Mouse (Mus musculus): ENCODE results near the gene Hacd3. TPM values are rescaled to one million over a fixed set of nuclear protein-coding genes. Genes with fewer than 3 reads are reported as not detected.

Gene Hacd3
- total and polyA plus RNA-seq, 3 experiments = 30.4 to 68.7 (median 41.5) TPM

GRCm38 (mm10) chr9:65032269-65033108 lies 11.0 kb upstream of the Hacd3 start, which contains the start of gene Dpp8:
Gene Dpp8 (plus strand): TSS chr9:65032414.
- dilution Hi-C loops (cut with MboI; ENCODE audit: extremely low pct_ligation_motif_present, extremely low pct_unique_long_range_greater_than_20kb, low sequenced_read_pairs) (no loop called here), in situ Hi-C loops (cut with MboI; ENCODE audit: low pct_ligation_motif_present, low pct_unique_long_range_greater_than_20kb, low sequenced_read_pairs) (no loop called here)
- Histone ChIP-seq H3K9me3 (replicated peaks; ENCODE audit: low read length) (no peaks in the 10 kb centered on the region), H3K9ac (ENCODE audit: insufficient read depth, low read depth) (peak within 1 kb of the TSS; percentile 92), H3K27ac (ENCODE audit: insufficient read depth, low read depth) (peak within 1 kb of the TSS; percentile 72), H3K79me2 (replicated peaks; ENCODE audit: control insufficient read depth, extremely low read depth, insufficient read depth, poor library complexity, severe bottlenecking) (peaks cover 13% of the 10 kb centered on the region), H3K4me1 (ENCODE audit: control insufficient read depth in 1 of 2, insufficient read depth in 2 of 2) (peaks cover 2 to 20% of the 10 kb centered on the region in 2 experiments; a peak in 3 of 4 replicates), H3K27me3 (replicated peaks) (no peaks in the 10 kb centered on the region), H3K36me3 (replicated peaks in 1 of 2; ENCODE audit: control insufficient read depth in 1 of 2, insufficient read depth in 1 of 2, low read length in 1 of 2) (peaks cover 4 to 29% of the 10 kb centered on the region in 2 experiments), H3K4me2 (ENCODE audit: insufficient read depth, low read depth, poor library complexity, severe bottlenecking) (peak within 1 kb of the TSS; percentile 85), H3K4me3 (replicated peaks in 1 of 3; ENCODE audit: low read depth in 2 of 3, low read length in 2 of 3, poor library complexity in 1 of 3) (peak within 1 kb of the TSS; percentile 77 to 97 (median 93))
- DNase-seq (ENCODE audit: extremely low read depth) = peak; percentile 93
- peak; percentile 68; the same call in 1 of the 2 replicates for TF ChIP-seq ZMIZ1 (IDR thresholded peaks at IDR 0.05; ENCODE audit: low read depth, low read length)
- TF ChIP-seq SMC3 (IDR thresholded peaks at IDR 0.05; ENCODE audit: low read depth, low read length) = peak; percentile 13; the same call in 1 of the 2 replicates
- TF ChIP-seq SIN3A (IDR thresholded peaks at IDR 0.05; ENCODE audit: low read length) = peak; percentile 58; the same call in 1 of the 2 replicates
- no peak for TF ChIP-seq PAX5 (IDR thresholded peaks at IDR 0.05; ENCODE audit: low read length)
- no peak for TF ChIP-seq CHD2 (IDR thresholded peaks at IDR 0.05; ENCODE audit: low read length)
- peak; percentile 89 for TF ChIP-seq TCF12 (IDR thresholded peaks at IDR 0.05; ENCODE audit: low read depth, low read length)
- TF ChIP-seq MAX (IDR thresholded peaks at IDR 0.05; ENCODE audit: low read length) = peak; percentile 94
- TF ChIP-seq POLR2AphosphoS2 (IDR thresholded peaks at IDR 0.05; ENCODE audit: low read depth, low read length) = peak; percentile 63; the same call in 1 of the 2 replicates
- no peak; the same call in 1 of the 2 replicates for TF ChIP-seq MEF2A (IDR thresholded peaks at IDR 0.05; ENCODE audit: borderline replicate concordance, low read depth, low read length)
- TF ChIP-seq ELF1 (IDR thresholded peaks at IDR 0.05; ENCODE audit: low read depth, low read length) = peak; percentile 93
- TF ChIP-seq POLR2A (IDR thresholded peaks at IDR 0.05; ENCODE audit: low read depth, low read length) = peak; percentile 93
- TF ChIP-seq IRF4 (IDR thresholded peaks at IDR 0.05; ENCODE audit: low read depth, low read length) = no peak
- peak; percentile 91 for TF ChIP-seq NELFE (IDR thresholded peaks at IDR 0.05; ENCODE audit: low read depth, low read length)
- TF ChIP-seq ZC3H11A (IDR thresholded peaks at IDR 0.05; ENCODE audit: low read depth, low read length) = no peak
- TF ChIP-seq MAFK (IDR thresholded peaks at IDR 0.05; ENCODE audit: insufficient replicate concordance, low read length) = no peak
- TF ChIP-seq HCFC1 (IDR thresholded peaks at IDR 0.05; ENCODE audit: low read depth, low read length) = peak; percentile 87
- TF ChIP-seq KAT2A (IDR thresholded peaks at IDR 0.05; ENCODE audit: insufficient replicate concordance, low read length) = peak; percentile 75; the same call in 1 of the 2 replicates
- no peak for TF ChIP-seq BHLHE40 (IDR thresholded peaks at IDR 0.05; ENCODE audit: low read depth, low read length)
- peak; percentile 89 for TF ChIP-seq UBTF (IDR thresholded peaks at IDR 0.05; ENCODE audit: low read depth, low read length)
- TF ChIP-seq USF1 (IDR thresholded peaks at IDR 0.05; ENCODE audit: low read depth, low read length) = peak; percentile 40
- peak; percentile 54; the same call in 1 of the 2 replicates for TF ChIP-seq TBP (conservative IDR thresholded peaks at IDR 0.05; ENCODE audit: low read depth, low read length)
- peak; percentile 35 to 90; a peak in 3 of 4 replicates for TF ChIP-seq CTCF (conservative IDR thresholded peaks at IDR 0.05 in 1 of 2, IDR thresholded peaks at IDR 0.05 in 1 of 2; ENCODE audit: low read depth in 2 of 2, low read length in 2 of 2)
- 0 out of 2 replicates have a peak, but pooled peaks have one; percentile 48 for TF ChIP-seq MAZ (IDR thresholded peaks at IDR 0.05; ENCODE audit: low read depth, low read length)
- peak; percentile 20; the same call in 1 of the 2 replicates for TF ChIP-seq USF2 (conservative IDR thresholded peaks at IDR 0.05; ENCODE audit: low read depth, low read length)
- TF ChIP-seq GABPA (IDR thresholded peaks at IDR 0.05; ENCODE audit: insufficient replicate concordance, low read depth, low read length) = peak; percentile 83
- TF ChIP-seq JUN (IDR thresholded peaks at IDR 0.05; ENCODE audit: insufficient read depth, low read depth, low read length) = no peak
- TF ChIP-seq E2F4 (IDR thresholded peaks at IDR 0.05; ENCODE audit: insufficient replicate concordance, low read depth, low read length) = no peak
- TF ChIP-seq RAD21 (IDR thresholded peaks at IDR 0.05; ENCODE audit: low read depth, low read length) = no peak; the same call in none of the 2 replicates
- TF ChIP-seq MYC (IDR thresholded peaks at IDR 0.05; ENCODE audit: low read depth, low read length) = peak; percentile 92; the same call in 1 of the 2 replicates
- TF ChIP-seq ETS1 (conservative IDR thresholded peaks at IDR 0.05; ENCODE audit: low read depth, low read length) = no peak
